ENCODE assay signal across 8 mouse cellular contexts in genomic region chr6:116207729-116208534, GRCm38 (mm10). TPM values are rescaled to one million over a fixed set of nuclear protein-coding genes. Genes with fewer than 3 reads are reported as not detected.
DNase-seq lines count a peak whose midpoint lies in the region; ATAC-seq lines count a peak whose summit lies in the region.

Gene Washc2, plus strand, starts transcription at chr6:116208038.

- no peaks in the 10 kb centered on the region for H3K9me3 ChIP-seq in intestine, embryonic 14.5 days (ENCODE audit: control insufficient read depth, low read length)

- H3K4me2 ChIP-seq in intestine, embryonic 14.5 days (ENCODE audit: low read length), result peak within 1 kb of the TSS; percentile 87

- peak within 1 kb of the TSS; percentile 81 for H3K27ac ChIP-seq in intestine, embryonic 14.5 days (ENCODE audit: low read depth)

- H3K27me3 ChIP-seq in intestine, embryonic 14.5 days (replicated peaks; ENCODE audit: control insufficient read depth, insufficient read depth, low read length), result no peaks in the 10 kb centered on the region

- peak within 1 kb of the TSS; percentile 79 for H3K9ac ChIP-seq in intestine, embryonic 14.5 days (ENCODE audit: low read length)

- H3K4me3 ChIP-seq in intestine, embryonic 14.5 days (ENCODE audit: low read depth, low read length), result peak within 1 kb of the TSS; percentile 87

- peak; percentile 99 for ATAC-seq in intestine, embryonic 14.5 days (replicated peaks; ENCODE audit: low FRiP score, low TSS enrichment, low read depth)

- peaks cover 17% of the 10 kb centered on the region for H3K36me3 ChIP-seq in intestine, embryonic 14.5 days (ENCODE audit: control insufficient read depth, insufficient read depth, low read length)

- intact Hi-C loops in left cerebral cortex, postnatal 14 days (cut with DNase I), result no loop called here

- 1% methylated on average over 50 of the region's 51 CpGs for WGBS in intestine, embryonic 14.5 days

- peaks cover 10% of the 10 kb centered on the region; the same call in 1 of the 2 replicates for H3K4me1 ChIP-seq in intestine, embryonic 14.5 days (replicated peaks; ENCODE audit: control insufficient read depth, insufficient read depth, low read length)

- DNase-seq in adrenal gland, adult 18-20 months (ENCODE audit: low spot score in 2 of 2), result peak; percentile 89 to 91
- DNase-seq in embryo, embryonic 11 days, result peak; percentile 97
- peak; percentile 92 for DNase-seq in gastrocnemius, postnatal 25 days
- DNase-seq in intestine, embryonic 14.5 days (ENCODE audit: low spot score), result peak; percentile 99
- DNase-seq in left cerebral cortex, postnatal 14 days (ENCODE audit: low spot score in 2 of 2), result peak; percentile 97
- peak; percentile 99 for DNase-seq in mesoderm, embryonic 11.5 days (ENCODE audit: low read depth, low spot score)
- DNase-seq in right cerebral cortex, postnatal 36 days (ENCODE audit: low spot score in 2 of 2), result peak; percentile 92 to 95
- peak; percentile 95 for DNase-seq in yolk sac, embryonic 10.5 days (ENCODE audit: low spot score)

RNA-seq across cellular contexts. Expression of gene Washc2, which starts in this region (rescaled TPM):
- total RNA-seq in adrenal gland, adult 18-20 months (2021), result 10 to 100 TPM; 47.6 to 48.6 TPM
- total RNA-seq in gastrocnemius, postnatal 25 days (2021), result 10 to 100 TPM; 20.6 to 21.7 TPM
- polyA plus RNA-seq in intestine, embryonic 14.5 days (2014; fragmentation: Nextera tagmentation; extraction: Ambion mirVana), result 44.1 and 46.8 TPM in 2 replicates
- 10 to 100 TPM; 86.3 to 86.9 TPM for total RNA-seq in left cerebral cortex, postnatal 14 days (2021)

Comparison
In these comparisons a context has a peak if more than half of its experiments do, and no peak if none do; other contexts are left out.
1. Peak in every context shown above with its lines: DNase-seq, ATAC-seq, H3K4me3 ChIP-seq and H3K27ac ChIP-seq.